Mouse (Mus musculus): ENCODE measurements at regions not wholly inside any gene's neighbourhood (a gene's known extent, or its start where the extent isn't known, plus 50 kb on each side); places are given as distances from the start of the nearest gene placed in this dataset.

- TF ChIP-seq POLR2A (IDR thresholded peaks at IDR 0.05; ENCODE audit: extremely low read depth, insufficient read depth, low read length) (no peak), CTCF (IDR thresholded peaks at IDR 0.05; ENCODE audit: low read depth, low read length) (no peak)
These were observed 173.2 kb downstream of the Phf3 start for GRCm38 (mm10) chr1:30700399-30701081.

Data from liver, adult 2 months (tissue).